Mouse (Mus musculus): ENCODE data around the gene Lrrc26. TPM values are rescaled to one million over a fixed set of nuclear protein-coding genes. Genes with fewer than 3 reads are reported as not detected.
A peak's percentile ranks its signal among the peaks of the same experiment; 100 is the strongest.

The Lrrc26 gene
- polyA plus RNA-seq, 2 experiments from 2014 or later = not detected

GRCm38 (mm10) chr2:25298046-25298445 is 8.3 kb downstream of the Lrrc26 start:
- ATAC-seq = no peak

GRCm38 (mm10) chr2:25303452-25303851 is 13.7 kb downstream of the Lrrc26 start:
- no peak for ATAC-seq

- no peak for ATAC-seq
Observed at GRCm38 (mm10) chr2:25303931-25304656, 14.4 kb downstream of the Lrrc26 start.

GRCm38 (mm10) chr2:25304657-25305541 is 15.2 kb downstream of the Lrrc26 start:
- peak; percentile 61 for ATAC-seq

- no peak for ATAC-seq
Observed at GRCm38 (mm10) chr2:25305587-25306359, 16.1 kb downstream of the Lrrc26 start.

GRCm38 (mm10) chr2:25310180-25310579 is 20.5 kb downstream of the Lrrc26 start:
- no peak for ATAC-seq

- no peak for ATAC-seq
Observed at GRCm38 (mm10) chr2:25310969-25311368, 21.3 kb downstream of the Lrrc26 start.

- ATAC-seq = no peak
Observed at GRCm38 (mm10) chr2:25311491-25311891, 21.8 kb downstream of the Lrrc26 start.

GRCm38 (mm10) chr2:25318119-25318966 is 28.6 kb downstream of the Lrrc26 start:
- ATAC-seq = no peak

- peak; percentile 19 for ATAC-seq
Observed at GRCm38 (mm10) chr2:25318971-25319773, 29.5 kb downstream of the Lrrc26 start, which contains the start of gene Grin1. Gene Grin1 (minus strand): TSS chr2:25319187.

GRCm38 (mm10) chr2:25320084-25320483 is 30.4 kb downstream of the Lrrc26 start:
- ATAC-seq = no peak

- ATAC-seq = no peak
Observed at GRCm38 (mm10) chr2:25326036-25326435, 36.3 kb downstream of the Lrrc26 start.

- no peak for ATAC-seq
Observed at GRCm38 (mm10) chr2:25328440-25328839, 38.7 kb downstream of the Lrrc26 start.

- ATAC-seq = no peak
Observed at GRCm38 (mm10) chr2:25331470-25331869, 41.8 kb downstream of the Lrrc26 start.

GRCm38 (mm10) chr2:25332286-25333160 is 42.8 kb downstream of the Lrrc26 start, which contains the start of gene Man1b1:
Gene Man1b1 (plus strand): TSS chr2:25332338.
- peak; percentile 99 for ATAC-seq

- no peak for ATAC-seq
Observed at GRCm38 (mm10) chr2:25333569-25333968, 43.9 kb downstream of the Lrrc26 start.

- no peak for ATAC-seq
Observed at GRCm38 (mm10) chr2:25338303-25338702, 48.6 kb downstream of the Lrrc26 start.

Data from activated CD4-positive, CD25-positive, alpha-beta regulatory T cell, adult 4 months (primary cell).